ENCODE assay signal across 8 mouse cellular contexts in the genomic region with DNA sequence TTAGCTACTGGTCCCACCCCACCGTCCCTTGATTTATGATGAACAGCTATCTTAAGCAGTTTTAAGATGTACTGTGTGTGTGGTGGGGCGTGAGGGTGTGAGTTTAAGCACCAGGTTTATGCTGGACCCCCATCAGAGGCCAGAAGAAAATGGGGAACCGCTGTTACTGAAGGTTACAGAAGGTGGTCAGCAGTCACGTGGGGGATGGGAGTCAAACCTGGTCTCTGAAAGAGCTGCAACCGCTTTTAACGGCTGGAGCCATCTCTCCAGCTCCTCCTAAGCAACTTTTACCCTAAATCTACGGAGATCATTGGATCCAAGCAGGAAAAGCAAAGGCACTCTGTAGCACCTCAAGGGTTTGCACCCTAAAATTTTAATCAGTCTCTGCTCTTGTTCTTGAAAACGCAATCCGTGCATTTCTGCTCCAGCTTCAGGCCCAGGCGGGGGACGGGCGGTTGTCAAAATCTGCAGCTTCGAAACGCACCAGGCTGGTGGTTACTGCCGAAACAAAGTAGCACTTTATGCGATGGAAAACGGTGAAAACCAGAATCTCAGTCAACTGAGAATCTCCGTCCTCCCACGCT. TPM values are rescaled to one million over a fixed set of nuclear protein-coding genes. Genes with fewer than 3 reads are reported as not detected.
A peak's percentile ranks its signal among the peaks of the same experiment; 100 is the strongest.
DNase-seq lines count a peak whose midpoint lies in the region; ATAC-seq and TF ChIP-seq lines count a peak whose summit lies in the region.

No protein-coding gene starts in this region.

- no peak for TF ChIP-seq POLR2A in embryonic fibroblast, embryonic 13.5 days (IDR thresholded peaks at IDR 0.05; ENCODE audit: low read depth, low read length)

- H3K36me3 ChIP-seq in kidney, embryonic 15.5 days, result no peaks in the 10 kb centered on the region
- no peaks in the 10 kb centered on the region for H3K36me3 ChIP-seq in intestine, embryonic 16.5 days (ENCODE audit: control insufficient read depth, insufficient read depth, low read length)
- H3K36me3 ChIP-seq in midbrain, embryonic 12.5 days, result no peaks in the 10 kb centered on the region

- peak; percentile 52 for ATAC-seq in kidney, embryonic 15.5 days (replicated peaks; ENCODE audit: low FRiP score)
- no peak; the same call in none of the 2 replicates for ATAC-seq in intestine, embryonic 16.5 days
- peak; percentile 58 for ATAC-seq in midbrain, embryonic 12.5 days (ENCODE audit: low FRiP score, low read depth)

- no peak for DNase-seq in kidney, postnatal 4 days
- peak; percentile 53 for DNase-seq in MN1 (ENCODE audit: low spot score)
- no peak for DNase-seq in layer of hippocampus, adult 8-10 months (ENCODE audit: low spot score in 2 of 2)
- DNase-seq in spleen, adult 12 weeks (ENCODE audit: low spot score), result no peak

- WGBS in kidney, embryonic 15.5 days, result 2% methylated on average over 19 of the region's 19 CpGs
- WGBS in intestine, embryonic 16.5 days, result 5% methylated on average over 19 of the region's 19 CpGs
- WGBS in midbrain, embryonic 12.5 days, result 6% methylated on average over 19 of the region's 19 CpGs

- peak overlapping the region; percentile 91 for H3K27ac ChIP-seq in kidney, embryonic 15.5 days
- no peak overlapping the region for H3K27ac ChIP-seq in embryonic fibroblast, embryonic 13.5 days (ENCODE audit: insufficient read depth, low read length)
- H3K27ac ChIP-seq in intestine, embryonic 16.5 days (ENCODE audit: low read length), result no peak overlapping the region
- H3K27ac ChIP-seq in midbrain, embryonic 12.5 days (replicated peaks), result peak overlapping the region; percentile 81

- H3K9ac ChIP-seq in kidney, embryonic 15.5 days, result peak overlapping the region; percentile 97
- H3K9ac ChIP-seq in intestine, embryonic 16.5 days (ENCODE audit: low read depth, low read length), result peak overlapping the region; percentile 88
- peak overlapping the region; percentile 65 for H3K9ac ChIP-seq in midbrain, embryonic 12.5 days (replicated peaks)

- H3K27me3 ChIP-seq in kidney, embryonic 15.5 days, result 0 out of 2 replicates have a peak, but pooled peaks cover 3% of the 10 kb centered on the region
- no peaks in the 10 kb centered on the region for H3K27me3 ChIP-seq in intestine, embryonic 16.5 days (replicated peaks; ENCODE audit: control insufficient read depth, insufficient read depth, low read length)
- H3K27me3 ChIP-seq in midbrain, embryonic 12.5 days, result no peaks in the 10 kb centered on the region

- H3K9me3 ChIP-seq in kidney, embryonic 15.5 days (replicated peaks), result no peaks in the 10 kb centered on the region
- H3K9me3 ChIP-seq in intestine, embryonic 16.5 days (ENCODE audit: control insufficient read depth, low read length), result no peaks in the 10 kb centered on the region
- no peaks in the 10 kb centered on the region for H3K9me3 ChIP-seq in midbrain, embryonic 12.5 days

- TF ChIP-seq CTCF in embryonic fibroblast, embryonic 13.5 days (IDR thresholded peaks at IDR 0.05; ENCODE audit: borderline replicate concordance, insufficient read depth, low read length), result no peak

- H3K4me3 ChIP-seq in kidney, embryonic 15.5 days (replicated peaks), result peak overlapping the region; percentile 100
- H3K4me3 ChIP-seq in embryonic fibroblast, embryonic 13.5 days (ENCODE audit: insufficient read depth, low read length), result peak overlapping the region; percentile 100
- H3K4me3 ChIP-seq in intestine, embryonic 16.5 days (ENCODE audit: low read length), result peak overlapping the region; percentile 99
- peak overlapping the region; percentile 99 for H3K4me3 ChIP-seq in midbrain, embryonic 12.5 days

- H3K4me1 ChIP-seq in kidney, embryonic 15.5 days, result peaks cover 11% of the 10 kb centered on the region
- peaks cover 4% of the 10 kb centered on the region for H3K4me1 ChIP-seq in embryonic fibroblast, embryonic 13.5 days (ENCODE audit: control insufficient read depth, insufficient read depth, low read length)
- H3K4me1 ChIP-seq in intestine, embryonic 16.5 days (ENCODE audit: control insufficient read depth, insufficient read depth, low read length), result peaks cover 5% of the 10 kb centered on the region; the same call in 1 of the 2 replicates
- H3K4me1 ChIP-seq in midbrain, embryonic 12.5 days, result peaks cover 14% of the 10 kb centered on the region

- peak overlapping the region; percentile 75 for H3K4me2 ChIP-seq in kidney, embryonic 15.5 days
- H3K4me2 ChIP-seq in intestine, embryonic 16.5 days (ENCODE audit: low read depth, low read length), result peak overlapping the region; percentile 82
- H3K4me2 ChIP-seq in midbrain, embryonic 12.5 days (replicated peaks), result peak overlapping the region; percentile 85

RNA-seq across cellular contexts. Expression of a gene that starts 0.5 kb away (rescaled TPM):
- polyA plus RNA-seq in kidney, embryonic 15.5 days (2015; fragmentation: Nextera tagmentation; extraction: Ambion mirVana), result 34.0 and 36.1 TPM in 2 replicates
- 24.0 and 24.9 TPM in 2 replicates for polyA plus RNA-seq in embryonic fibroblast, embryonic 13.5 days (2011; ENCODE audit: insufficient read length, low read depth, missing spikeins)
- polyA plus RNA-seq in intestine, embryonic 16.5 days (2015; fragmentation: Nextera tagmentation; extraction: Ambion mirVana), result 19.9 and 21.2 TPM in 2 replicates
- 44.0 and 46.0 TPM in 2 replicates for polyA plus RNA-seq in midbrain, embryonic 12.5 days (2016; fragmentation: Nextera tagmentation; extraction: Ambion mirVana)
- total RNA-seq in layer of hippocampus, adult 8-10 months (2022), result 10 to 100 TPM; 44.6 to 55.0 (median 47.8) TPM

RNA-seq across cellular contexts. Expression of a gene that starts 41.6 kb away (rescaled TPM):
- polyA plus RNA-seq in kidney, embryonic 15.5 days (2015; fragmentation: Nextera tagmentation; extraction: Ambion mirVana), result 18.4 and 19.4 TPM in 2 replicates
- polyA plus RNA-seq in embryonic fibroblast, embryonic 13.5 days (2011; ENCODE audit: insufficient read length, low read depth, missing spikeins), result not detected in 2 replicates
- 4.7 and 6.8 TPM in 2 replicates for polyA plus RNA-seq in intestine, embryonic 16.5 days (2015; fragmentation: Nextera tagmentation; extraction: Ambion mirVana)
- not detected in 2 replicates for polyA plus RNA-seq in midbrain, embryonic 12.5 days (2016; fragmentation: Nextera tagmentation; extraction: Ambion mirVana)
- total RNA-seq in layer of hippocampus, adult 8-10 months (2022), result not detected

Comparison
In these comparisons a context has a peak if more than half of its experiments do, and no peak if none do; other contexts are left out.
1. H3K27ac ChIP-seq: peak in kidney, embryonic 15.5 days (single experiment) and midbrain, embryonic 12.5 days (single experiment); none in embryonic fibroblast, embryonic 13.5 days (single experiment) and intestine, embryonic 16.5 days (single experiment).
2. Peak in every context shown above with its lines, with median percentiles within 50 percentile points of each other: H3K4me2 ChIP-seq, H3K4me3 ChIP-seq and H3K9ac ChIP-seq.